Mouse (Mus musculus) monocyte, adult 59 days (primary cell): ENCODE measurements around the gene Ncdn. TPM values are rescaled to one million over a fixed set of nuclear protein-coding genes. Genes with fewer than 3 reads are reported as not detected.

Experiments used
- total RNA-seq, 2 experiments: library from RNA; stranded (reverse); gene quantifications; one replicate each; pipeline ENCODE4 v1.2.4; 2023

Gene Ncdn
- total RNA-seq, result 10 to 100 TPM; 15.1 to 17.2 TPM

DNA sequence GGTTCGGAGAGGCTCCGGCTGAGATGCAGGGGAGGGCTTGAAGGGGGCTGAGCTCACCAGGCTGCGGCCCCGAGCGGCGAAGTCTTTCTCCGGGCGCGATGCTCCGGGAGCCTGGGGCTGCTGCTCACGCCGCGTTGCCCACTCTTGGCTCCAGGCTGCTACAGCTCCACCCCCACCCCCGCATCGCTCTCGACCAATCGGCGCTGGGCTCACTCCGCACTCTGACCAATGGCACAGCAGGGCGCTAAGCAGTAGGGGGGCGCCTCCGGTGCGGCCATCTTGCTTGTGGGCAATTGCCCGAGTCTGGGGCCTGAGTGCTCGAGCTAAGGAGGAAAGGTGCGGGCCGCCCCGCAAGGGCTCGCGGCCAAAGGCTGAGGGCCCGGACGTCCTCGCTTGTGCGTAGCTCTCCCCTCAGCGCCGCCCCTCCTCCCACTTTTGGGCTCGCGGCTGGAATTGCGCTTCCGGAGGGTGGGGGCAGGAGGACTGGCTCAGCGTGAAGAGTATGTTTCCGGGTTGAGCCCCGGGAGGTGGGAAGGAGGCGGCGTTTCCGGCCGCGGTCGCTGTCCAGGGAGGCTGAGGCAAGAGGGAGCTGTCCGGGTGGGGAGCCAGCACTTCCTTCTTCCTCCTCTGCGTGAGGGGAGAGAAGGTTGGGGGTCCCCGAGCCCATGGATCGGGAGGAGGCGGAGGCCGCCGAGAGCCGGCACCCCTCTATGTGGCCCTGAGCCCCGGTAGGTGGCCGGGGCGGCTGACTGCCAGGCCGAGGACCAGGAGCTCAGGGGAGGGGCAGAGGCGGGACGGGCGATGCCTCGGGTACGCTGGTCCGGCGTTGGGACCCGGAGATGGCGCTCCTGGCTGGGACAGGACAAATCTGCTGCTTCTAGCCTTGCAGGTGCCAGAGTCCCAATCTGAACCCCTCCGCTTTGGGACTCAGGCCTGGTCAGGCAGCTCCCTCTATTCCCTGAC lies at the start of gene Ncdn, which contains the start of gene AU040320:
Gene Ncdn, minus strand, starts transcription at position 171 of the 963 bp plus-strand sequence.
Gene AU040320, plus strand, starts transcription at position 277 of the 963 bp plus-strand sequence.

DNA sequence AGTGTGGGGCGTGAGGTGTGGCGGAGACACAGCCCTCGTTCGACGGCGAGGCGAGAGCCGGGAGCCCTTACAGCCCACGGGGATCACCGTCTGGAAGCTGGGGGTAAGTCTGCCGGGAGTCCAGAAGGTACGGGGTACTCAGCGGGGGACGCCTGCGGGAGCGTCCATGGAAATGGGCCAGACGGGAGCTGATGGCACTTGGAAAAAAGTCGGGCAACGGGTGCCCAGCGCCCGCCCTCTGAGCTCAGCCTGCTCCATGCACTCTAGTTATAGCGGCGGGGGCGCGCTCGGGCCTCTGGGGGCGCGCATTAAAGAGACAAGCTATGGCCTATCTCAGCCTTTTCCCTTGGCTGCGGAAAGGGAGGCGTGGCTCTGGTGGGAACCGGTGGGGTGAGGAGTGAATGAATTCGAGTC lies 17.2 kb downstream of the Ncdn start, which contains the start of gene Tfap2e:
Gene Tfap2e, minus strand, starts transcription at position 240 of the 414 bp plus-strand sequence.

Other genes starting within 250 kb of the Ncdn start
- 10 to 100 TPM; 11.2 to 12.8 TPM for gene Ago4, start 220.0 kb downstream of the Ncdn start, total RNA-seq
- 1 to 10 TPM; 2.0 to 7.0 TPM for gene Clspn, start 196.5 kb downstream of the Ncdn start, total RNA-seq
- gene 5730409E04Rik, start 143.6 kb downstream of the Ncdn start, total RNA-seq, result 1 to 10 TPM; 3.8 to 6.1 TPM
- 100 to 1,000 TPM; 103 to 120 TPM for gene Psmb2, start 75.8 kb downstream of the Ncdn start, total RNA-seq
- not detected for gene Tfap2e, start 17.2 kb downstream of the Ncdn start, total RNA-seq
- 10 to 100 TPM; 36.8 to 39.0 TPM for gene AU040320, start 106 bp upstream of the Ncdn start, total RNA-seq
- gene Zmym4, start 214.7 kb upstream of the Ncdn start, total RNA-seq, result 10 to 100 TPM; 13.3 to 20.1 TPM